Mouse (Mus musculus): ENCODE data around the gene Atf7ip2.

Gene Atf7ip2

GRCm38 (mm10) chr16:10297696-10298644 lies 105.5 kb downstream of the Atf7ip2 start:
- DNase-seq = no peak

GRCm38 (mm10) chr16:10299637-10300036 lies 107.1 kb downstream of the Atf7ip2 start:
- DNase-seq = no peak

GRCm38 (mm10) chr16:10300231-10301186 lies 108.0 kb downstream of the Atf7ip2 start:
- no peak for DNase-seq

Measured in right cerebral cortex, postnatal 4 days (tissue).